Mouse (Mus musculus) spleen, adult 2 months (tissue): ENCODE measurements around the gene Nr5a2.

Experiments used
- CTCF ChIP-seq: fragments of 200-500 bp; IDR thresholded peaks from 2 replicates; pipeline ENCODE4 v1.5.1; 2011; ENCODE audit warnings: mild to moderate bottlenecking, inconsistent platforms; ENCODE audit not compliant: insufficient read depth, insufficient read length, insufficient replicate concordance; ENCODE audit errors: extremely low read depth
- POLR2A ChIP-seq: fragments of 200-500 bp; IDR thresholded peaks from 2 replicates; pipeline ENCODE4 v1.6.1; 2011; ENCODE audit warnings: low read depth, low read length, inconsistent platforms

GRCm38 (mm10) chr1:136980253-136980893, 20.1 kb upstream of the Nr5a2 start:
- TF ChIP-seq CTCF (no peak), POLR2A (no peak)
